Mouse (Mus musculus) adrenal gland, postnatal 4 days (tissue): ENCODE data around the gene Clpb. TPM values are rescaled to one million over a fixed set of nuclear protein-coding genes. Genes with fewer than 3 reads are reported as not detected.

Source experiments
- DNase-seq, 2 experiments: peaks; one replicate each; pipeline ENCODE4 v3.0.0; 2021 to 2022; ENCODE audit warnings: low spot score in 2 of 2, mixed read lengths in 2 of 2
- total RNA-seq, 2 experiments: library from RNA; stranded (reverse); gene quantifications; 2 replicates each; pipeline ENCODE4 v1.2.3; 2021

Gene Clpb
- total RNA-seq, 2 experiments from 2014 or later: 47.3 to 51.0 TPM

DNA sequence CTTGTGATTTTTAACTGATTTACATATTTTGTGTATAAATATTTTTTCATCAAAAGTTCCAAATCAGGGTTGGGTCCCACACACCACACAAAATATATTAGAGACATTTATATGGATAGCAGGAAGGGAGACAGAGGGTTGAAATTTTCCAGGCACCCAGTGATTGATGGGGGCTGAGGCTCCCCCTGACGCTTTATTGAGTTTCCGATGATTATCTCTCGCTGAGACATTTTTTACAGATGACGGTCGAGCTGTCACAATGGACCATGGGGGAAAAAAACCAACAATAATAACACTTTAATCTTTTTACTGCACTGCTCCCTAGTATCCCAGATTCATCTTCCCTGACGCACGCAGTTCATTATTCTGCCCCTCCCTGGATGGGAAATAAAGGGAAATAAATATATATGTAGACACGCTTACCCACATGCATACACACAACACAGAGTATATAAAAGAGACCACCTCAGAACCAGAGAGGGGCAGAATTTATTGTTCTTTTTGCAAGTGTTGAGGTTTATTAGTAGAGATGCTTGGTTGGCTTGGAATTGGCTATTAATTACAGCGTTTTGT, 50.5 kb downstream of the Clpb start:
- no peak for DNase-seq

GRCm38 (mm10) chr7:101715041-101715551, 51.7 kb downstream of the Clpb start:
- DNase-seq: no peak

DNA sequence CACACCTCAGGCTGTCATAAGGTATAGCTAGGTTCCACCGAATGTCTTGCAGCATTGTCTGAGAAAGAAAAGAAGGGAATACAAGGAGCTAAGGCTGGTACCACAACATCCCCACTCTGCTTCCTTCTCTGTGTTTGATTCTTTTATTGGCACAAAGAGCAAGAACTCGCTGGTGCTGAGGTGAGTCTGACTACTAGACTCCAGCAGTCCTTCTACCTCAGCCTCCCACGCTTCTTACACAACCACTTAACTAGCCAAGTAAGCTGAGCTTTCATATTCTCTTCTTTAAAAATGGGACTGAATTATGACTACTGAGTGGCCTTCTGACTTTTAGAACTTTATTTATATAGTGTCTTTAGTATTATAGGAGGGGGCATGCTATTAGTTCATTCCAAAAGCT, 56.9 kb downstream of the Clpb start:
- DNase-seq: no peak

GRCm38 (mm10) chr7:101725081-101725480, 61.6 kb downstream of the Clpb start:
- peak in 1 of 2 experiments; percentile 15 for DNase-seq

DNA sequence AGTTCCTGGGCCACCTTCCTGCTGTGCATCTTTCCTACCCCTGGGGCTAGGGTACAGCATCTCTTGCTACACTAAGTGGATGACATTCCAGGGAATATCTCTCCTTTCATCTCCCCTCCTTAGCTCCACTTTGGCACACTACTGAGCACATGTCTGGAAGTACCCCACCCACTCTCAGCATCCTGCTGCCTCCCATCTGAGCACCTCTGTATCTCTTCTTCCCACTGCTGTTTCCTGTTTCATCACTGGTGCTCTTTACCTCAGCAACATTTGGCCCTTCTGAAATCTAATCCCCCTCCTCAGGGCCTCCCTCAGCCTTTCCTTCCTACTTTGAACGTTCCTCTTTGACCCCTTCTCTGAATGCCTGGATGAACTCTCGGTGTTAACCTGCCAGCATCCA, 63.5 kb downstream of the Clpb start:
- no peak for DNase-seq

GRCm38 (mm10) chr7:101732096-101732495, 68.7 kb downstream of the Clpb start:
- no peak for DNase-seq

GRCm38 (mm10) chr7:101733042-101733441, 69.6 kb downstream of the Clpb start:
- DNase-seq: no peak

DNA sequence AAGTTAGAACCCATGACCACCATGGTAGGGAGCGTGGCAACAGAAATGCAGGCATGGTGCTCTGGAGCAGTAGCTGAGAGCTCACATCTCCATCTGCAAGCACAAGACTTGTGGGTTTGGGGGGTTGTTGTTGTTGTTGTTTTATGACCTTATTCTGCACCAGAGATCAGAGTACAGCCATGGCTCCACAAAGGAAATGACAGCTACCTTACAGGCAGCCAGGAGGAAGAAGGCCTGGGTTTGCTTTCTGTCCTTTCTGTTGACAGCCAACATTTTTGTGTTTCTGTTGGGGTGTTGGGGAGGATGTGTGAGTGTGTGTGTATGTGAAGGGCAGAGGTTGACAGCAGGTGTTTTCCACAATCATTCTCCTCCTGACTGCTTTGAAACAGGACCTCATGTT, 71.9 kb downstream of the Clpb start:
- DNase-seq: no peak

DNA sequence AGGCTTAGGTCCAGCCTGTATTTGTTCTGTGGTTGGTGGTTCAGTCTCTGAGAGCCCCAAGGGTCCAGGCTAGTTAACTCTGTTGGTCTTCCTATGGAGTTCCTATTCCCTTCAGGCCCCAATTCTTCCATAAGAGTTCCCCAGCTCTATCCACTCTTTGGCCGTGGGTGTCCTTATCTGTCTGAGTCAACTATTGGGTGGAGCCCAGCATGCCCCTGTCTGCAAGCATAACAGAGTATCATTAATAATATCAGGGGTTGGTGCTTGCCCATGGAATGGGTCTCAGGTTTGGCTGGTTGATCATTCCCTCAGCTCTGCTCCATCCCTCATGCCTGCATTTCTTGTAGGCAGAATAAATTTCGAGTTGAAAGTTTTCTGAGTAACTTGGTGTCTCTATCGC, 74.3 kb downstream of the Clpb start:
- DNase-seq: no peak

- DNase-seq: peak in 1 of 2 experiments; percentile 13
Observed at GRCm38 (mm10) chr7:101739602-101740001, 76.2 kb downstream of the Clpb start.

- DNase-seq: no peak
Observed at GRCm38 (mm10) chr7:101743487-101743886, 80.1 kb downstream of the Clpb start.

DNA sequence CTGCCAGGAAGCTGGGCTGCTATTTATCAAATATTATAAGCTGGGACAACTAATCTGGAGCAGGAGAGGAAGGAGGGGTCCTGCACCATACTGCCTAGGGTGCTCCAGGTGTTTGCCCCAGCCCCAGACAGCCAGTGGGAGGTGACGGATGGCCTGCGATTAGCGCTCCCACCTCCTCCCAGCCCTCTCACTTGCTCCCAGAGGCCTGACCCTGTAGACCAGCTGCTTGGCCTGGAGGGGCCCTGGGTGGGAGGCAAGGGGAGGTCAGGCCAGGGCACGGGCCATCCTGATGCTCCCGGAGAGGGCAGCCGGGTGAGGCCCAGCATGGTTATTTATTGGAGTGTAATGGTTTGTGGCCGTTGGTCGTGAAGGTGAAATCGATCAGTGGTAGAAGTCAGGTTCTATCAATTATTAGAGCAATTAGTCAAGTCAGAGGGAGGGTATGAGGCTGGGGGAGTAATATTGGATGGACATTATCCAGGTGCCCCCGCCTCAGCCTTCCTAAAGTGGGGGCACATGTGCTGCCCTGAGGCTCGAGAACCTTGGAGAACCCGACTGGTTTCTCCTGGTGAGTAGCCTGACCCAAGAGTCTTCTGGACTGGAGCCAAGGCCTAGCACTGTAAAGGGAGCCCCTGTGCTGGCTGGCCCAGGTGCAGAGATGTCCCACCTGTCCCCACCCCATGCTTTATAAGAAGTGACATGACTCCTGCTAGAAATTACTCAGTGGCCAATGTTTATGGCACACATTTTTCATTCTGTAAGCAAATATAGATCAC, 83.3 kb downstream of the Clpb start:
- DNase-seq: no peak

DNA sequence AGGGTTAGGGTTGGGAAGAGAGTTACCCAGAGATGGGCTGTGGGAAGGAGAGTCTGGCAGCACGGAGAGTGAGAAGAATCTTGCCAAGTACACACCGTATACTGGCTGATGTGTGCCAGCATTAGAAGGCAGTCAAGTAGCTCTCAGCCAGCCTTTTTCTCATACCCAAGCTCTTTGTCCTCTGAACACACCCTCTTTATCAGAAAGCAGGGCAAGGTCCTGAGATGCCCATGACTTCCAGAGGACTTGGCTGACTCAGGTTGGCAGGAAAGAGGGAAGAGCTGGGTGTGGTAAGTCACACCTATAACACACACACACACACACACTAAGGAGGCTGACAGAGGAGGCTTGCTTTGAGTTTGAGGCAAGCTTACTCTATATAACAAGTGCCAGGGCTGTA, 86.8 kb downstream of the Clpb start:
- no peak for DNase-seq

DNA sequence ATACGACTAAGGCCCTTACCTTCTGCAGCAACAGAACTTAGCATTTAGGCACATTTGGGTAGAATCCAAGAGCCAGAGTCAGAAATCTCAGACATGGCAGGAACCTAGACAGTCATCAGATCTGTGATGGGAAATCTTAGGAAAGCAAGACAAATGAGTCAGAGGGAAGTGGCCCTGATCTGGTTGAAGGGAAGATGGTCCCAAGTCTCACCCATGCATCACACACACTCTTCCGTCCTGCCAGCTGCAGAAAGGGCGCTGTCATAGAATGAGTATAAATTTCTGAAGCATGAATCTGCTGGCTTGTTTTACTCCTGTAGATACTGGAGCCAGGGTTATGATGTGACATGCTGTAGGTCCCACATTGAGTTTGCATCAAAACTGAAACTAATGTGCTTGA, 88.9 kb downstream of the Clpb start:
- no peak for DNase-seq

DNA sequence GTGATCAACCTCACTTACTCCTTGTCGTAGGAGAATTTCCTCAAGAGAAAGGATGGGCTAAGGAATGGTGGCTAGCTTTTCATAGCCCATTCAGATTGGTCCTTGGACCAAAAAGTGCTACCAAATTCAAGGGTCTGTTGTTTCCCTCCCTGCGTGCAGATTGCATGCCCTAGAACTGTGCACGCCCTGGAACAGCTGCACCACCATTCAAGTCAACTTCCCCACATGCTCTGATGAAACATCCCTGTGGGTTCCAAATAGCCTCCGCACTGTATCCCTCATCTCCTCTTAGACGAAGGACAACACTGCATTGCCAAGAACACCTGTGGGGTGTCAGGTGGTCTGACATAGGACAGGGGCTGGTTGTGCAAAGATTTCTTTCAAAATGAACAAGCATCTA, 90.1 kb downstream of the Clpb start:
- DNase-seq: no peak

GRCm38 (mm10) chr7:101754416-101754815, 91.0 kb downstream of the Clpb start:
- DNase-seq: no peak

DNA sequence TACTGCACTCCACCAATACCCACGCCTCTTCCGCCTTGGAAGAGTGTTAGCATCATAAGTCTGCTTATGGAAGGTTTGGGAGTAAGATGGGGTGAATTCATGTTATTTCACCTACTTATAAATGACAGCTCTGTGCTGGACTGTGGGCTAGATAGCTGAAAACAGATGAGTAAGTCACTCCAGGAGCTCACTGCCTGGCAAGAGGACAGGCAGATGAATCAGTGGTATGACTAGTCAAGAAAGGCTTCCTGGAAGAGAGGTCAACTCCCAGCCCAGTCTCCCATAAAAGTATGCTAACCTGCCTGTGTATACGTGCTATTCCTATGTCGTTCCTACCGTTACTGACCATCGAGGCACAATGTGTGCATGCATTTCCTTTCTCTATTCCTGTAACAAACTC, 91.9 kb downstream of the Clpb start:
- DNase-seq: no peak

DNA sequence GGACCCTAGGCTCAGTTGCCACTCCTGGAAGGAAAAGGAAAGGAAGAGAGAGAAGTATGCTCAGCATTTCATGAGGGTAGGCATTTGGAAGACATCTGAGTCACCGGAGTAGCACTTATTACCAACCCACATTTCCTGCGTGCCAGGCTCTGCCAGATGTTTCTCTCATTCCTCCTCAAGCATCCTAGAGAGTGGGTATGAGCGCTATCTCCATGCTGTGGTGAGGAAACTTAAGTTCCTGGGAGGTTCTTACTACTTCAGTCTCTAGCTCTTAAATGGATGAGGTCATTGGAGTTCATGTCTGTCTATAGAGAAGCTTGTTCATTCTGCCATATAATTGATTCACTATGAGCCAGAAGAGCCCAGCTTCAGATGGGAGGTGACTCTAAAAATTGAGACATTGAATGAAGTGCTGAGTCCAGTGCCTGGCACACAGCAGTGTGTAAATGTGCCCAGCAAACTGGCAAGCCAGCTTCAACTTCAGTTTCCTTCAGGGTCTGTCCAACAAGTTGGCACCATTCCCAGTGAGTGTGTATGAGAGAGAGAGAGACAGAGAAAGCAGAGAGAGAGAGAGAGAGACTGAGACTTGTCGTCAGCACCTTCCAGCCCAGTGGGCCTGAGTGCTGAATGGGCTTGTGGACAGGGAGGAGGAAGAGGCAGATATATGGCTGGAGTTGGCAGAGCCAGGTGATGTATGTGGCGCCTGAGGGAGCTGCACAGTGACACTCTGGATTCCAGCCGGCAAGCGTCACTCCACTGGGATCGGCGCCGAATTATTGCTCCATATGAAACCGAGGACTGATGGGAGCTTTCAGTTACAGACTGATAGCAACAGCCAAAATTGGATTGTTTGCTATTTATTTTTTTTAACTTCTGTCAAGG, 98.7 kb downstream of the Clpb start:
- no peak for DNase-seq

DNA sequence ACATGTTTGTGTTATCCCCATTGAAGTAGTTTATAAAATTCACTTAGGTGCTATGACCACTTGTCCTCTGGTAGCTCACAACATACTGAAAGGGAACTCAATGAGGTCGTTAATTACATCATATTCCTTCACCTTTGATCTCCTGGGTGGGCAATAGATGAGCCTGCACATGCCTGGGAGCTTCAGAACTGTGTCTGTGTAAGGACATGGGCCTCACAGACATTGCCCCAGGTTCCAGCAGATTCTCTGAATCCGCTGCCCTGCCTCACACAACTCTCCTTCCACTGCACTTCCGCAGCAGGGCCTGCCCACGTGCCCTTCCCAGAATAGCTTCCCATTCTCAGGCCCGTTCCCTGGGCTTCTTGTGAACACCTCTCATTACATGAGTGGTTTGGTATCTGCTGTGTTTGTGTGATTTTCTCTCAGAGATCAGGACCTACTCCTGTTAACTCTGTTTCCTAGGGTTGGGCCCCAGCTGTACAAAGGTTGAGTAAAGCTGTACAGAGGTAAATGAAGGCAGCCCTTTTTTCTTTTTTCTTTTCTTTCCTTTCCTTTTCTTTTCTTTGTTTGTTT, 104.0 kb downstream of the Clpb start:
- no peak for DNase-seq

GRCm38 (mm10) chr7:101770051-101770450, 106.6 kb downstream of the Clpb start:
- no peak for DNase-seq

DNA sequence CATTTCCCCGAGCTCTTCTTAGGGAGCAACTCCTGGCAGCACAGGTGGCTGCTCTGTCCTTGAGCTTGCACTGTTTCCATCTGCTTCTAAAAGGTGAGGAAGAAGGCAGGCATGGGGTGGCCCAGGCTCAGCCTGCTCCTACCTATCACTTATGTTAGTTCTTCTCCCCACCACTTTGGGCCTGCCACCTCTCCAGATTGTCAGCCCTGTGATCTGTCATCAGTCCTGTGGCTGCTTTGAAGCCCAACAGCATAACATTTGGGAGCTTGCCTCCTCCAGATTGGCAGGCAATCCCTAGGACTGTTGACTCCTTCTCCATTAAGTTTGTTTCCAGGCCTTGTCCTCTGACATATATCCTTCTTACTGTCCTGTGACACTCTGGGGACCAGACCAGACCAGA, 108.2 kb downstream of the Clpb start:
- DNase-seq: no peak

DNA sequence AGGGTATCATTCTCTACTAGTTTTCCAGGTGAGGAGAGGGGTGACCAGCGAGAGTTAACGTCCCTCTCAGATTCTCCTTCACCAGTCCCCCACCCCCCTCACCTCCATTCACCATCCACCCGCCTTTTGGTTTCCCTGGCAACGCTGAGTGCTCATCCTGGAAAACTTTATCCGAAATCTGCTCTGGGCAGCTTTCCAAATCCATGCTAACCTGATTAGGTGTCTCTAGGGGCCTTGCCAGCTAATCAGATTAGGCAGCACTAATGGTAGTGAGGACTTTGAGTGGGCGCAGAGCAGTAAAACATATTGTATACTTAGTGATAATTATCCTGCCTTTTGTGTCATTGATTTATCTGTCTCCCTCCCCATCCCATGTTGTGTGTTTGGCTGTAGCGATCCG, 109.3 kb downstream of the Clpb start:
- no peak for DNase-seq
